Mouse (Mus musculus): Measurements from ENCODE around the gene Slc3a2. TPM values are rescaled to one million over a fixed set of nuclear protein-coding genes. Genes with fewer than 3 reads are reported as not detected.
"Not testable (repeated sequence)": the region's sequence is repeated elsewhere in the genome, so short reads cannot be mapped to it uniquely, and the experiment has no call there.

Gene Slc3a2
- polyA plus RNA-seq, 1 experiment from 2014 or later: 88.9 TPM

- ATAC-seq (ENCODE audit: insufficient number of reproducible peaks, low FRiP score): no peak
- WGBS: 22% methylated on average over 5 of the region's 5 CpGs
- H3K4me1 ChIP-seq (replicated peaks): peaks cover 13% of the 10 kb centered on the region
- no peak overlapping the region for H3K4me2 ChIP-seq
- no peak overlapping the region for H3K9ac ChIP-seq
- no peak overlapping the region for H3K27ac ChIP-seq (ENCODE audit: poor library complexity, severe bottlenecking)
- no peak overlapping the region for H3K4me3 ChIP-seq
- H3K27me3 ChIP-seq (replicated peaks): no peaks in the 10 kb centered on the region
- no peaks in the 10 kb centered on the region for H3K9me3 ChIP-seq (replicated peaks)
- peaks cover 27% of the 10 kb centered on the region for H3K36me3 ChIP-seq
These were observed 4.4 kb upstream of the Slc3a2 start for GRCm38 (mm10) chr19:8727495-8728114.

- H3K4me1 ChIP-seq (replicated peaks): peaks cover 18% of the 10 kb centered on the region
- no peak for ATAC-seq (ENCODE audit: insufficient number of reproducible peaks, low FRiP score)
- WGBS: 24% methylated on average over 3 of the region's 3 CpGs
- H3K4me3 ChIP-seq: no peak overlapping the region
- H3K9me3 ChIP-seq (replicated peaks): no peaks in the 10 kb centered on the region
- no peak overlapping the region for H3K4me2 ChIP-seq
- no peaks in the 10 kb centered on the region for H3K27me3 ChIP-seq (replicated peaks)
- no peak overlapping the region for H3K27ac ChIP-seq (ENCODE audit: poor library complexity, severe bottlenecking)
- peaks cover 27% of the 10 kb centered on the region for H3K36me3 ChIP-seq
- no peak overlapping the region for H3K9ac ChIP-seq
These were observed 3.6 kb upstream of the Slc3a2 start for GRCm38 (mm10) chr19:8726609-8727390.

- H3K27me3 ChIP-seq (replicated peaks): no peaks in the 10 kb centered on the region
- WGBS: 50% methylated on average over 4 of the region's 4 CpGs
- H3K27ac ChIP-seq (ENCODE audit: poor library complexity, severe bottlenecking): peak overlapping the region; percentile 6; the same call in 1 of the 2 replicates
- H3K36me3 ChIP-seq: peaks cover 27% of the 10 kb centered on the region
- no peaks in the 10 kb centered on the region for H3K9me3 ChIP-seq (replicated peaks)
- no peak for ATAC-seq (ENCODE audit: insufficient number of reproducible peaks, low FRiP score)
- H3K4me3 ChIP-seq: peak overlapping the region; percentile 89
- H3K4me2 ChIP-seq: peak overlapping the region; percentile 83
- peak overlapping the region; percentile 99 for H3K9ac ChIP-seq
- H3K4me1 ChIP-seq (replicated peaks): peaks cover 23% of the 10 kb centered on the region
These were observed 2.0 kb upstream of the Slc3a2 start for GRCm38 (mm10) chr19:8725081-8725613.

GRCm38 (mm10) chr19:8724392-8724791 is 1.2 kb upstream of the Slc3a2 start:
- ATAC-seq (ENCODE audit: insufficient number of reproducible peaks, low FRiP score): no peak
- peak overlapping the region; percentile 89 for H3K4me3 ChIP-seq
- H3K36me3 ChIP-seq: peaks cover 27% of the 10 kb centered on the region
- 0 out of 2 replicates have a peak overlapping the region, but pooled peaks have one; percentile 6 for H3K27ac ChIP-seq (ENCODE audit: poor library complexity, severe bottlenecking)
- no peaks in the 10 kb centered on the region for H3K9me3 ChIP-seq (replicated peaks)
- H3K27me3 ChIP-seq (replicated peaks): no peaks in the 10 kb centered on the region
- peak overlapping the region; percentile 83 for H3K4me2 ChIP-seq
- 5% methylated on average over 2 of the region's 2 CpGs for WGBS
- H3K9ac ChIP-seq: peak overlapping the region; percentile 99
- peaks cover 23% of the 10 kb centered on the region for H3K4me1 ChIP-seq (replicated peaks)

GRCm38 (mm10) chr19:8723574-8724346 is 591 bp upstream of the Slc3a2 start:
- ATAC-seq (ENCODE audit: insufficient number of reproducible peaks, low FRiP score): no peak
- under 1% methylated on average over 20 of the region's 20 CpGs for WGBS
- H3K9ac ChIP-seq: peak overlapping the region; percentile 99
- peak overlapping the region; percentile 89 for H3K4me3 ChIP-seq
- H3K27ac ChIP-seq (ENCODE audit: poor library complexity, severe bottlenecking): peak overlapping the region; percentile 92
- no peaks in the 10 kb centered on the region for H3K27me3 ChIP-seq (replicated peaks)
- peaks cover 23% of the 10 kb centered on the region for H3K4me1 ChIP-seq (replicated peaks)
- H3K36me3 ChIP-seq: peaks cover 27% of the 10 kb centered on the region
- no peaks in the 10 kb centered on the region for H3K9me3 ChIP-seq (replicated peaks)
- peak overlapping the region; percentile 83 for H3K4me2 ChIP-seq

GRCm38 (mm10) chr19:8722559-8722906 is 636 bp downstream of the Slc3a2 start:
- no peak for ATAC-seq (ENCODE audit: insufficient number of reproducible peaks, low FRiP score)
- peak overlapping the region; percentile 86 for H3K9ac ChIP-seq
- H3K36me3 ChIP-seq: peaks cover 27% of the 10 kb centered on the region
- peak overlapping the region; percentile 89 for H3K4me3 ChIP-seq
- peak overlapping the region; percentile 67 for H3K4me2 ChIP-seq
- H3K9me3 ChIP-seq (replicated peaks): no peaks in the 10 kb centered on the region
- H3K4me1 ChIP-seq (replicated peaks): peaks cover 23% of the 10 kb centered on the region
- H3K27me3 ChIP-seq (replicated peaks): no peaks in the 10 kb centered on the region
- WGBS: under 1% methylated on average over 5 of the region's 5 CpGs
- peak overlapping the region; percentile 98 for H3K27ac ChIP-seq (ENCODE audit: poor library complexity, severe bottlenecking)

- H3K4me1 ChIP-seq (replicated peaks): peaks cover 23% of the 10 kb centered on the region
- peak overlapping the region; percentile 67 for H3K4me2 ChIP-seq
- WGBS: 54% methylated on average over 4 of the region's 4 CpGs
- no peak for ATAC-seq (ENCODE audit: insufficient number of reproducible peaks, low FRiP score)
- peak overlapping the region; percentile 86 for H3K9ac ChIP-seq
- H3K27me3 ChIP-seq (replicated peaks): no peaks in the 10 kb centered on the region
- H3K27ac ChIP-seq (ENCODE audit: poor library complexity, severe bottlenecking): peak overlapping the region; percentile 98
- no peaks in the 10 kb centered on the region for H3K9me3 ChIP-seq (replicated peaks)
- peak overlapping the region; percentile 89 for H3K4me3 ChIP-seq
- peaks cover 27% of the 10 kb centered on the region for H3K36me3 ChIP-seq
These were observed 1.1 kb downstream of the Slc3a2 start for GRCm38 (mm10) chr19:8722021-8722420.

- H3K27me3 ChIP-seq (replicated peaks): no peaks in the 10 kb centered on the region
- peaks cover 23% of the 10 kb centered on the region for H3K4me1 ChIP-seq (replicated peaks)
- peak overlapping the region; percentile 86 for H3K9ac ChIP-seq
- ATAC-seq (ENCODE audit: insufficient number of reproducible peaks, low FRiP score): no peak
- H3K4me2 ChIP-seq: peak overlapping the region; percentile 67
- H3K36me3 ChIP-seq: peaks cover 21% of the 10 kb centered on the region
- no peak overlapping the region for H3K27ac ChIP-seq (ENCODE audit: poor library complexity, severe bottlenecking)
- H3K9me3 ChIP-seq (replicated peaks): no peaks in the 10 kb centered on the region
- WGBS: 77% methylated on average over 1 of the region's 1 CpGs
- 0 out of 2 replicates have a peak overlapping the region, but pooled peaks have one; percentile 5 for H3K4me3 ChIP-seq
These were observed 1.8 kb downstream of the Slc3a2 start for GRCm38 (mm10) chr19:8721378-8721777.

GRCm38 (mm10) chr19:8719037-8719436 is 4.1 kb downstream of the Slc3a2 start:
- not testable (repeated sequence) for H3K4me2 ChIP-seq; H3K9me3 ChIP-seq (replicated peaks); H3K36me3 ChIP-seq; H3K27me3 ChIP-seq (replicated peaks); H3K9ac ChIP-seq; ATAC-seq (ENCODE audit: insufficient number of reproducible peaks, low FRiP score); H3K4me3 ChIP-seq; H3K27ac ChIP-seq (ENCODE audit: poor library complexity, severe bottlenecking)
- peaks cover 12% of the 10 kb centered on the region for H3K4me1 ChIP-seq (replicated peaks)

- H3K27me3 ChIP-seq (replicated peaks): no peaks in the 10 kb centered on the region
- H3K4me3 ChIP-seq: no peak overlapping the region
- ATAC-seq (ENCODE audit: insufficient number of reproducible peaks, low FRiP score): no peak
- H3K36me3 ChIP-seq: no peaks in the 10 kb centered on the region
- no peak overlapping the region for H3K27ac ChIP-seq (ENCODE audit: poor library complexity, severe bottlenecking)
- no peak overlapping the region for H3K9ac ChIP-seq
- no peaks in the 10 kb centered on the region for H3K9me3 ChIP-seq (replicated peaks)
- peaks cover 13% of the 10 kb centered on the region for H3K4me1 ChIP-seq (replicated peaks)
- WGBS: 60% methylated on average over 3 of the region's 3 CpGs
- no peak overlapping the region for H3K4me2 ChIP-seq
These were observed 4.8 kb downstream of the Slc3a2 start for GRCm38 (mm10) chr19:8718357-8718756.
